Mouse (Mus musculus): ENCODE results near the gene Atf6b.

- no peak for TF ChIP-seq ZKSCAN1 (IDR thresholded peaks at IDR 0.05; ENCODE audit: borderline replicate concordance, low read depth, low read length)
- TF ChIP-seq POLR2A (IDR thresholded peaks at IDR 0.05; ENCODE audit: low read depth, low read length), result no peak
- TF ChIP-seq MEF2A (IDR thresholded peaks at IDR 0.05; ENCODE audit: borderline replicate concordance, low read depth, low read length), result no peak
- TF ChIP-seq NRF1 (IDR thresholded peaks at IDR 0.05; ENCODE audit: low read depth, low read length), result no peak
- TF ChIP-seq ZNF384 (IDR thresholded peaks at IDR 0.05; ENCODE audit: low read depth, low read length), result no peak
- TF ChIP-seq IRF4 (IDR thresholded peaks at IDR 0.05; ENCODE audit: low read depth, low read length), result no peak
- TF ChIP-seq MAX (IDR thresholded peaks at IDR 0.05; ENCODE audit: low read length), result no peak
- TF ChIP-seq RCOR1 (conservative IDR thresholded peaks at IDR 0.05; ENCODE audit: low read depth, low read length), result no peak
- no peak for TF ChIP-seq EP300 (IDR thresholded peaks at IDR 0.05; ENCODE audit: low read length)
Measured at GRCm38 (mm10) chr17:34674524-34675204, 27.7 kb downstream of the Atf6b start.

Measured in CH12.LX (cell line).